Mouse (Mus musculus): ENCODE data around the gene Ankrd37.

The Ankrd37 gene

DNA sequence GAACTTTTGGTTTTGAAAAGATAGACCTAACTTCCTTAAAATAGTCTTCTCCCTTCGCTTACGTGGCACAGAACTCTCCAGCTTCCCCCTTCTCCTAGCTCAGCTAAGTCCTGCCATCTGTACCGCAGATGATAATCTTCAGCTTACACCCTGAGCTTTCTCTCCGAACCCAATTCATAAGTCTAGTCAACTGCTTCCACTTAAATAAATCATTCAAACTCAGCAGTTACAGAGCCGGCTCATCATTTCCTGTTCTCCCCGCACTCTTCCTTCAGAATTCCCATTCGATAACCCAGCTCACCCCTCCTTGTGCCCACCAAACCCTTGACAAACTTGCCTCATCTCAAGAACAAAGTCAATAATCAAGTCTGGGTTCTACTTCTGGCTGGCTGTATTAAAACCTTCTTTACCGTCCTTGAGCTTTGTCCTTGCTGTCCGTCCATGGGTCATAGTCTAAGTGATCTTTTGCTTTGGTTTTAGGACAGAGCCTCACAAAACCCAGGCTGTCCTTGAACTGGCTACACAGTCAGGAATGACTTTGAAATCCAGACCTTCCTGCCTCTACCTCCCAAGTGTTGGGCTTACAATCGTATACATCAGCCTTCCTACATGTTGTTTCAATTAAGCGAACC is 29.6 kb downstream of the Ankrd37 start:
- in situ Hi-C loops (cut with MboI; ENCODE audit: unreplicated experiment in 2 of 2) = loop anchor here (25.0 kb wide), 4 partner anchors 536 to 1711 kb away; partner anchors contain the start of genes Ing2 (in 1 of the 2), Rwdd4a (in 1 of the 2) and Trappc11 (in 1 of the 2)

DNA sequence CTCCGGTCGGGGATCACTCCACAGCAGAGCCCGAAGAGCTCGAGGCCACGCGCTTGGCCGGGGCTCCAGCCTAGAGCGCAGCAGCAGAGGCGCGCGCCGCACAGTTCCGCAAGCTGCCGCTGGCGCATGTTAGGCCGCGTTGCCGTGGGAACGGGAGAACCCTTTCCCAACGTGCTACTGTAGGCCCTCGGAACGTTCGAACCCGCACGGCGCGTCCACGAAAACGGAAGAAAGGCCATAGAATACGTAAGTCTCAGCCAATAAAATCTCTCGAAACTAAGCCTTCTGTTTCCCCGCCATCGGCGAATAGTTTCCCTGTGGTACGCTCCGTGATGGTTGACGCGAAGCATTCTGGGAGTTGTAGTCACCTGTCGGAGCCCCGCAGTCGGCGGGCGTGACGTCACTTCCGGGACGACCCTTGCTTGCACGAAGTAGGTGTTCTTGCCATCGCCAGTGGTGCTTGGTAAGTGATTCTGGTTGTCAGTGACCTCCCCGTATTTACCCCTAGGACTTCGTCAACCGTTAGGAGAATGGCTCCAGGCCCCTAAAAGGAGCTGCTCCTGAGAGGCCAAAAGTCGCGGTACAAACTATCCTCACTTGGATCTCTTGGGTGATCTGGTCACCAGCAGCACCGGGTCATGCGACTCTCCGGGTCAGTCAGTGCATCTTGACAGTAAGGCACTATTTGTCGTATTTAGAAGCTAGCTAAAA is 30.2 kb downstream of the Ankrd37 start, which contains the start of the genes 1700029J07Rik and Ufsp2:
Gene 1700029J07Rik (minus strand): TSS at position 127 of the 711 bp plus-strand sequence.
Gene Ufsp2 (plus strand): TSS at position 403 of the 711 bp plus-strand sequence.
- in situ Hi-C loops (cut with MboI; ENCODE audit: unreplicated experiment in 2 of 2) = loop anchor here (25.0 kb wide), 4 partner anchors 537 to 1712 kb away; partner anchors contain the start of genes Ing2 (in 1 of the 2), Rwdd4a (in 1 of the 2) and Trappc11 (in 1 of the 2)

DNA sequence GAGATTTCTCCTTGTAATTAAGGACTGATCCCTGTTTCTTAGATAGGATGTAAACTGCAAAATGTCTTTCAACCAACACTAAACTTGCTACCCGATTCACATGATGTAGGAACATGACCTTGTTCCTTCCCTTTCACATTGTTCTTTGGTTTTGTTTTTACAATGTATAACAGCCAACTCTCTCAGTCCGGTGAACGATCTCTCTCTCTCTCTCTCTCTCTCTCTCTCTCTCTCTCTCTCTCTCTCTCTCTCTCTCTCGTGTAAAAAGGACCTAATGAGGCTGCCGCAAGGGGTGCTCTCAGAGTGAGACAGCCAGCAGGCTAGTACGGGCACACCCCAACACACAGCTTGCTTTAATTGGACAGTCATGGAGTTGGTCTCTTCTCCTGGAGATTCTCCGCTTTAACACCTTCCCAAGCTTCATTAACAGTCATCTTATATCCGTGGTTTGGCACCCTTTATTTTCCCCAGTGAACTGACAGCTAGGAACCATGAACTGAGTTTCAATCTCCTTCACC is 31.5 kb downstream of the Ankrd37 start:
- in situ Hi-C loops (cut with MboI; ENCODE audit: unreplicated experiment in 2 of 2) = loop anchor here in 1 of 2 experiments (25.0 kb wide), 1 partner anchor 1563 kb away; the partner anchor contains the start of genes Rwdd4a and Trappc11

DNA sequence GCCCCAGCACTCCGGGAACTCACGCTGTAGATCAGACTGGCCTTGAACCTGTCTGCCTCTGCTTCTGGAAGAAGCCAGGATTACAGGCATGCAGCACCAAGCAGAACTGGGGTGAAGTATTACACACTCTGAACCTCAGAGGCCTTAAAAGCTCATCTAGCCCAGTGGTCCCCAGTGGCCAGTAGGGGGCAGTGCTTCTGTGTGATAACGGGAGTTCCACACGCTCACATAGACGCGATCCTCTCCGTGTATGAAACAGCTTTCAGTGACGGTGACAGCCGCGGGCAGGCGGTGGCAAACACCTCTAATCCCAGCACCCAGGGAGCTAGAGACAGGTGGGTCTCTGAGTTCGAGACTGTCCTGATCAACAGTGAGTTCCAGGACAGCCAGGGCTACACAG is 34.6 kb downstream of the Ankrd37 start:
- in situ Hi-C loops (cut with MboI; ENCODE audit: unreplicated experiment in 2 of 2) = loop anchor here in 1 of 2 experiments (25.0 kb wide), 1 partner anchor 1566 kb away; the partner anchor contains the start of genes Rwdd4a and Trappc11

DNA sequence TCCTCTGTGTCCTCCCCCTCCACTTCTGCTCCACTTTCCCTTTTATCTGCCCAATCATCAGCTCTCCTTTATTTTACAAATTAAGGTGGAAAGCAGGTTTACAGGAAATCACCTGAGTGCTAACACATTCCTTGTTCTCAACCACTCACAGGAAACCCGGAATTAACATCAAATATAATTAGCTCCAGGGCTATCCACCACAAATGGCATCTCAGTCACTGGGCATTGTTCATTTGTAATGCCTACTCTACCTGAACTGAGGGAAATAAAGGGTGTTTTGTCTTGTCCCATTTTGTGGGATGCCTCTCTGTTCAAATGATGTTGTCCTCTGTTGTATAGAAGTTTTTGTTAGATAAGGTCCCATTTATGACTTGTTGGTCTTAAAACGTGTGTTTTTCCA is 54.9 kb downstream of the Ankrd37 start:
- in situ Hi-C loops (cut with MboI; ENCODE audit: unreplicated experiment in 2 of 2) = loop anchor here in 1 of 2 experiments (25.0 kb wide), 1 partner anchor 1587 kb away; the partner anchor contains the start of genes Rwdd4a and Trappc11
